Mouse (Mus musculus) fat pad, adult 2 months (tissue): ENCODE results near the gene Kif12.

Experiments used
- DNase-seq: peaks from one replicate; pipeline ENCODE4 v3.0.0-alpha.2; 2011; ENCODE audit warnings: low read depth, low spot score; ENCODE audit errors: extremely low read depth

Kif12 gene

GRCm38 (mm10) chr4:63171969-63172685 lies at the start of gene Kif12:
TSS of gene Kif12 (minus strand) at chr4:63172131.
- no peak for DNase-seq

GRCm38 (mm10) chr4:63221096-63221958 lies 49.4 kb upstream of the Kif12 start:
- no peak for DNase-seq

GRCm38 (mm10) chr4:63219635-63220034 lies 47.7 kb upstream of the Kif12 start:
- DNase-seq, result no peak

- DNase-seq, result no peak
Measured at GRCm38 (mm10) chr4:63219059-63219458, 47.1 kb upstream of the Kif12 start.

- no peak for DNase-seq
Measured at GRCm38 (mm10) chr4:63217513-63217912, 45.6 kb upstream of the Kif12 start.

GRCm38 (mm10) chr4:63216566-63216965 lies 44.6 kb upstream of the Kif12 start:
- no peak for DNase-seq

GRCm38 (mm10) chr4:63215993-63216531 lies 44.1 kb upstream of the Kif12 start:
- DNase-seq, result no peak

GRCm38 (mm10) chr4:63215185-63215992 lies 43.5 kb upstream of the Kif12 start:
- DNase-seq, result no peak

- DNase-seq, result no peak
Measured at GRCm38 (mm10) chr4:63213907-63214621, 42.1 kb upstream of the Kif12 start, which contains the start of gene Col27a1. TSS of gene Col27a1 (plus strand) at chr4:63214004.

GRCm38 (mm10) chr4:63205583-63205982 lies 33.7 kb upstream of the Kif12 start:
- DNase-seq, result no peak

- DNase-seq, result no peak
Measured at GRCm38 (mm10) chr4:63203874-63204273, 31.9 kb upstream of the Kif12 start.

GRCm38 (mm10) chr4:63199366-63199765 lies 27.4 kb upstream of the Kif12 start:
- DNase-seq, result no peak

- DNase-seq, result no peak
Measured at GRCm38 (mm10) chr4:63194366-63194765, 22.4 kb upstream of the Kif12 start.

GRCm38 (mm10) chr4:63191641-63192040 lies 19.7 kb upstream of the Kif12 start:
- DNase-seq, result no peak

- DNase-seq, result no peak
Measured at GRCm38 (mm10) chr4:63186281-63186870, 14.4 kb upstream of the Kif12 start.

GRCm38 (mm10) chr4:63181556-63181955 lies 9.6 kb upstream of the Kif12 start:
- no peak for DNase-seq

GRCm38 (mm10) chr4:63171122-63171521 lies 809 bp downstream of the Kif12 start:
- DNase-seq, result no peak

GRCm38 (mm10) chr4:63170061-63170460 lies 1.9 kb downstream of the Kif12 start:
- peak; percentile 4 for DNase-seq

- DNase-seq, result no peak
Measured at GRCm38 (mm10) chr4:63166323-63166722, 5.6 kb downstream of the Kif12 start.

GRCm38 (mm10) chr4:63165636-63166035 lies 6.3 kb downstream of the Kif12 start:
- DNase-seq, result no peak
